Mouse (Mus musculus) C2C12 (cell line): ENCODE data around the gene Lrch1.

Experiments
- CEBPB ChIP-seq: IDR thresholded peaks from one replicate; pipeline ENCODE4 v1.6.1; 2011; ENCODE audit warnings: low read depth, mild to moderate bottlenecking, control low read depth, moderate library complexity
- CTCF ChIP-seq: IDR thresholded peaks from one replicate; pipeline ENCODE4 v1.5.1; 2011; ENCODE audit not compliant: control insufficient read depth, insufficient read depth, insufficient read length
- MAX ChIP-seq: IDR thresholded peaks from one replicate; pipeline ENCODE4 v1.6.1; 2011; ENCODE audit warnings: mild to moderate bottlenecking, control low read depth
- MYOD1 ChIP-seq: IDR thresholded peaks from one replicate; pipeline ENCODE4 v1.6.1; 2011; ENCODE audit warnings: low read depth; ENCODE audit not compliant: control insufficient read depth, insufficient read length
- MYOG ChIP-seq: IDR thresholded peaks from one replicate; pipeline ENCODE4 v1.6.1; 2011; ENCODE audit not compliant: control insufficient read depth, insufficient read length; ENCODE audit errors: extremely low read depth

GRCm38 (mm10) chr14:74963402-74963764, 15.7 kb upstream of the Lrch1 start:
- TF ChIP-seq CTCF (no peak), CEBPB (no peak), MAX (no peak), MYOD1 (no peak), MYOG (no peak)
